Mouse (Mus musculus) bone marrow, adult 2 months (tissue): ENCODE measurements around the gene Diexf.

Experiments used
- CTCF ChIP-seq: fragments of 200-500 bp; IDR thresholded peaks from 2 replicates; pipeline ENCODE4 v1.5.1; 2011; ENCODE audit warnings: low read length, control low read depth; ENCODE audit not compliant: control insufficient read depth, insufficient read depth
- POLR2A ChIP-seq: fragments of 200-500 bp; IDR thresholded peaks from 2 replicates; pipeline ENCODE4 v1.6.1; 2011; ENCODE audit warnings: low read depth, mild to moderate bottlenecking, control low read depth, low read length, borderline replicate concordance; ENCODE audit not compliant: control insufficient read depth

GRCm38 (mm10) chr1:193130456-193130825 is 369 bp upstream of the Diexf start:
- TF ChIP-seq POLR2A (no peak), CTCF (no peak)
